Mouse (Mus musculus) ES-Bruce4 (cell line): Measurements from ENCODE around the gene Ppme1. TPM values are rescaled to one million over a fixed set of nuclear protein-coding genes. Genes with fewer than 3 reads are reported as not detected.

Experiments used
- H3K27ac ChIP-seq: 2 replicates; pipeline ENCODE4 v1.5.1; 2012; ENCODE audit warnings: low read length, inconsistent platforms; ENCODE audit not compliant: insufficient read depth
- H3K27me3 ChIP-seq: 2 replicates; pipeline ENCODE4 v1.6.1; 2012; ENCODE audit warnings: mild to moderate bottlenecking, low read length, inconsistent platforms; ENCODE audit not compliant: control insufficient read depth, poor library complexity, insufficient read depth, severe bottlenecking
- H3K36me3 ChIP-seq: 2 replicates; pipeline ENCODE4 v1.6.1; 2012; ENCODE audit warnings: inconsistent platforms, mild to moderate bottlenecking, low read length, moderate library complexity; ENCODE audit not compliant: control insufficient read depth, poor library complexity, insufficient read depth, severe bottlenecking
- H3K4me1 ChIP-seq: one replicate; pipeline ENCODE4 v1.8.1; 2011; ENCODE audit warnings: low read length; ENCODE audit not compliant: control insufficient read depth, insufficient read depth
- H3K4me3 ChIP-seq: 2 replicates; pipeline ENCODE4 v1.5.1; 2011; ENCODE audit warnings: low read depth, mild to moderate bottlenecking, low read length
- H3K9ac ChIP-seq: 2 replicates; pipeline ENCODE4 v1.6.1; 2012; ENCODE audit warnings: low read depth, mild to moderate bottlenecking, inconsistent platforms; ENCODE audit not compliant: poor library complexity, severe bottlenecking
- H3K9me3 ChIP-seq: replicated peaks from 2 replicates; pipeline ENCODE4 v1.6.1; 2012; ENCODE audit warnings: mild to moderate bottlenecking, low read length, inconsistent platforms; ENCODE audit not compliant: control insufficient read depth, poor library complexity, insufficient read depth, severe bottlenecking
- CTCF ChIP-seq: IDR thresholded peaks from one replicate; pipeline ENCODE4 v1.8.1; 2011; ENCODE audit warnings: low read depth, low read length
- EP300 ChIP-seq: IDR thresholded peaks from 2 replicates; pipeline ENCODE4 v1.6.1; 2011; ENCODE audit warnings: low read depth, low read length; ENCODE audit not compliant: insufficient read depth
- POLR2A ChIP-seq: IDR thresholded peaks from one replicate; pipeline ENCODE4 v1.8.1; 2011; ENCODE audit warnings: low read length; ENCODE audit not compliant: insufficient read depth
- polyA plus RNA-seq: library from polyadenylated mRNA; stranded (reverse); fragments of >200 nt; gene quantifications from 2 replicates; pipeline ENCODE4 v1.2.4, GENCODE M21; 2011; ENCODE audit warnings: low read depth; ENCODE audit not compliant: missing spikeins, insufficient read depth, insufficient read length

The Ppme1 gene
- polyA plus RNA-seq, 1 experiment = 46.7 TPM

GRCm38 (mm10) chr7:100295745-100296144, 76.4 kb downstream of the Ppme1 start:
- H3K4me1 ChIP-seq = no peaks in the 10 kb centered on the region
- H3K27ac ChIP-seq = no peak overlapping the region
- H3K4me3 ChIP-seq = no peak overlapping the region
- H3K9ac ChIP-seq = no peak overlapping the region
- no peaks in the 10 kb centered on the region for H3K36me3 ChIP-seq
- H3K27me3 ChIP-seq = no peaks in the 10 kb centered on the region
- H3K9me3 ChIP-seq = no peaks in the 10 kb centered on the region
- TF ChIP-seq CTCF = no peak
- TF ChIP-seq POLR2A = no peak
- no peak for TF ChIP-seq EP300

GRCm38 (mm10) chr7:100293546-100293945, 78.6 kb downstream of the Ppme1 start:
- no peaks in the 10 kb centered on the region for H3K36me3 ChIP-seq
- H3K9ac ChIP-seq = no peak overlapping the region
- H3K4me3 ChIP-seq = no peak overlapping the region
- no peaks in the 10 kb centered on the region for H3K27me3 ChIP-seq
- no peak overlapping the region for H3K27ac ChIP-seq
- no peak for TF ChIP-seq EP300
- H3K9me3 ChIP-seq = no peaks in the 10 kb centered on the region
- no peaks in the 10 kb centered on the region for H3K4me1 ChIP-seq

- Histone ChIP-seq H3K9ac (no peak overlapping the region), H3K27me3 (no peaks in the 10 kb centered on the region), H3K4me3 (peak overlapping the region; percentile 7; the same call in 1 of the 2 replicates), H3K9me3 (no peaks in the 10 kb centered on the region), H3K27ac (no peak overlapping the region), H3K4me1 (no peaks in the 10 kb centered on the region), H3K36me3 (no peaks in the 10 kb centered on the region)
- no peak for TF ChIP-seq EP300
- no peak for TF ChIP-seq POLR2A
- no peak for TF ChIP-seq CTCF
Measured at GRCm38 (mm10) chr7:100288622-100289021, 83.5 kb downstream of the Ppme1 start.

GRCm38 (mm10) chr7:100287748-100288578, 84.1 kb downstream of the Ppme1 start:
- Histone ChIP-seq H3K36me3 (no peaks in the 10 kb centered on the region), H3K27me3 (no peaks in the 10 kb centered on the region), H3K9ac (no peak overlapping the region), H3K9me3 (no peaks in the 10 kb centered on the region), H3K4me1 (no peaks in the 10 kb centered on the region), H3K27ac (no peak overlapping the region), H3K4me3 (no peak overlapping the region)
- TF ChIP-seq POLR2A (no peak), CTCF (no peak), EP300 (no peak)

- H3K27ac ChIP-seq = no peak within 1 kb of the TSS
- H3K4me3 ChIP-seq = peak within 1 kb of the TSS; percentile 51
- TF ChIP-seq CTCF (peak; percentile 69), POLR2A (no peak), EP300 (no peak)
- no peaks in the 10 kb centered on the region for H3K36me3 ChIP-seq
- no peaks in the 10 kb centered on the region for H3K4me1 ChIP-seq
- no peaks in the 10 kb centered on the region for H3K9me3 ChIP-seq
- peak within 1 kb of the TSS; percentile 69 for H3K9ac ChIP-seq
- H3K27me3 ChIP-seq = no peaks in the 10 kb centered on the region
Measured at GRCm38 (mm10) chr7:100285383-100285782, 86.7 kb downstream of the Ppme1 start, which contains the start of gene P4ha3. TSS of gene P4ha3 (plus strand) at chr7:100285520.

GRCm38 (mm10) chr7:100283298-100283697, 88.8 kb downstream of the Ppme1 start:
- H3K9me3 ChIP-seq = no peaks in the 10 kb centered on the region
- no peak overlapping the region for H3K4me3 ChIP-seq
- H3K27ac ChIP-seq = no peak overlapping the region
- no peaks in the 10 kb centered on the region for H3K27me3 ChIP-seq
- no peak for TF ChIP-seq EP300
- TF ChIP-seq CTCF = no peak
- TF ChIP-seq POLR2A = no peak
- H3K9ac ChIP-seq = no peak overlapping the region
- H3K36me3 ChIP-seq = no peaks in the 10 kb centered on the region
- H3K4me1 ChIP-seq = no peaks in the 10 kb centered on the region
